Mouse (Mus musculus): ENCODE data around the gene Itgbl1. TPM values are rescaled to one million over a fixed set of nuclear protein-coding genes. Genes with fewer than 3 reads are reported as not detected.
"Not testable (repeated sequence)": the region's sequence is repeated elsewhere in the genome, so short reads cannot be mapped to it uniquely, and the experiment has no call there.

Gene Itgbl1
- polyA plus RNA-seq (2015; fragmentation: Nextera tagmentation; extraction: Ambion mirVana) = 3.8 and 4.1 TPM in 2 replicates

- 29% methylated on average over 7 of the region's 7 CpGs for WGBS
- 0 out of 2 replicates have a peak, but pooled peaks have one; percentile 39 for ATAC-seq (replicated peaks)
- no peak within 1 kb of the TSS for H3K9ac ChIP-seq
Observed at GRCm38 (mm10) chr14:123659921-123660385, at the start of gene Itgbl1. Gene Itgbl1, plus strand, starts transcription at chr14:123659971.

DNA sequence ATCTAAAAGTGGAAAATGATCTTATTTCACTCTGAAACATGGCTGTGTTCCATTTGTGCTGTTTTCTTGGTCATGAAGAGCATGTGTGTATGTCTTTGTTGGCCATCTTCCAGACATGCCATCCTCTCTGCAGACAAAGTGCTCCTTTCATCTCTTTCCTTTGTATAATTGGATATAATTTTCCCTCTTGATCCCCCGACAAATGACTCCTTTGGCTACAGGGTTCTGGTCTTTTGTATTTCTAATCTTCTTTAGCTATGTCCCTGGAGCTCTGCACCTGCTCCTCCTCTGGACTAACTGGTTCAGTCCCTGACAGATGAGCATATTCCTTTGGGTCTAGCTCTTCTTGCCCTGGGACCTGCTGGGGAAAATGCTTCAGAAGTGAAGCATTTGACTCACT is 36.8 kb upstream of the Itgbl1 start:
- no peaks in the 10 kb centered on the region for H3K9me3 ChIP-seq
- no peak overlapping the region for H3K4me3 ChIP-seq
- peaks cover 17% of the 10 kb centered on the region for H3K4me1 ChIP-seq
- no peaks in the 10 kb centered on the region for H3K27me3 ChIP-seq (replicated peaks)
- no peaks in the 10 kb centered on the region for H3K36me3 ChIP-seq (replicated peaks)
- ATAC-seq (replicated peaks) = 0 out of 2 replicates have a peak, but pooled peaks have one; percentile 15
- WGBS = 6% methylated on average over 1 of the region's 1 CpGs
- H3K4me2 ChIP-seq = no peak overlapping the region
- H3K27ac ChIP-seq = no peak overlapping the region
- H3K9ac ChIP-seq = no peak overlapping the region

More at GRCm38 (mm10) chr14:123659921-123660385, at the start of gene Itgbl1:
- no peak within 1 kb of the TSS for H3K27ac ChIP-seq
- H3K4me1 ChIP-seq = peaks cover 9% of the 10 kb centered on the region
- no peak within 1 kb of the TSS for H3K4me2 ChIP-seq
- no peaks in the 10 kb centered on the region for H3K9me3 ChIP-seq
- H3K36me3 ChIP-seq (replicated peaks) = no peaks in the 10 kb centered on the region
- no peak within 1 kb of the TSS for H3K4me3 ChIP-seq
- no peaks in the 10 kb centered on the region for H3K27me3 ChIP-seq (replicated peaks)

DNA sequence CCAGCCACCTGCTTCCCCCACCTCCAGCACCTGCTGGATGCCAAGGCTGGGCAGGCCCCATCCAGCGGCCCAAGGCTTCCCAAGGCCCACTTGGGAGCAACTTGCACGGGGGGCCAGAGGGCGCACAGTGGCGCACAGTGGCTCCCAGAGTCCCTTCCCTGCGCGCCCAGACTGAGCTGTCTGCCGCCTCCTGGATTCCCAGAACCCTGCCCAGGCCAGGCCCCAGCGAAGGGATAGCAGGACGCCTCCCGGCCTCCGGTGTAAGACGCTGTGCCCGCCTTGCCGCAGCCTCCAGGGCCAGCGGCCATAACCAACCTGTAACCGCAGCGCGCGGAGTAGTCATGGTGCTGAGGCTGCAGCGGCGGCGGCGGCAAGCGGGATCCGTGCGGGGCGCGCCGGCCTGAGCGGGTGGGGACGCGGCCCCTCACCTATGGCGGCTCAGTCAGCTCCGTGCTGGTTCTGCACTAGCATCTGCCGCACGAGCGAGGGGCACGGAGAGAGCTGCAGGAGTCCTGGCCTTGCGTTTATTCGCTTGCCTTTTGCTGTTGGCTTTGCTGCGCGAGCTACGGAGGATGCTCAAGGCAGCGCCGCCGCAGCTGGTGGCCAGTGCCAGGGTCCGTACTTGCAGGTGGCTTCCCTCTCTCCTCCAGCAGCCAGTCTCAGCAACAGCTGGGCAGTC is 33.1 kb upstream of the Itgbl1 start, which contains the start of gene Nalcn:
TSS of gene Nalcn (minus strand) at position 644 of the 679 bp plus-strand sequence.
- H3K4me2 ChIP-seq = peak within 1 kb of the TSS; percentile 87
- H3K27me3 ChIP-seq (replicated peaks) = no peaks in the 10 kb centered on the region
- H3K9me3 ChIP-seq = no peaks in the 10 kb centered on the region

GRCm38 (mm10) chr14:123627180-123627562 is 32.6 kb upstream of the Itgbl1 start:
- Histone ChIP-seq H3K9ac (peak overlapping the region; percentile 80), H3K36me3 (replicated peaks) (no peaks in the 10 kb centered on the region), H3K9me3 (no peaks in the 10 kb centered on the region), H3K27me3 (replicated peaks) (no peaks in the 10 kb centered on the region), H3K27ac (peak overlapping the region; percentile 88), H3K4me1 (peaks cover 17% of the 10 kb centered on the region), H3K4me3 (peak overlapping the region; percentile 71), H3K4me2 (peak overlapping the region; percentile 87)
- 44% methylated on average over 3 of the region's 3 CpGs for WGBS
- no peak; the same call in 1 of the 2 replicates for ATAC-seq (replicated peaks)

More for the DNA sequence above, 33.1 kb upstream of the Itgbl1 start, which contains the start of gene Nalcn:
- H3K4me1 ChIP-seq = peaks cover 17% of the 10 kb centered on the region
- H3K36me3 ChIP-seq (replicated peaks) = no peaks in the 10 kb centered on the region
- peak; percentile 95 for ATAC-seq (replicated peaks)
- peak within 1 kb of the TSS; percentile 88 for H3K27ac ChIP-seq
- 0% methylated on average over 47 of the region's 47 CpGs for WGBS
- peak within 1 kb of the TSS; percentile 71 for H3K4me3 ChIP-seq
- H3K9ac ChIP-seq = peak within 1 kb of the TSS; percentile 80

- peak overlapping the region; percentile 34; the same call in 1 of the 2 replicates for H3K27ac ChIP-seq
- 15% methylated on average over 20 of the region's 20 CpGs for WGBS
- H3K4me3 ChIP-seq = no peak overlapping the region
Observed at GRCm38 (mm10) chr14:123661091-123661491, 1.3 kb downstream of the Itgbl1 start.

DNA sequence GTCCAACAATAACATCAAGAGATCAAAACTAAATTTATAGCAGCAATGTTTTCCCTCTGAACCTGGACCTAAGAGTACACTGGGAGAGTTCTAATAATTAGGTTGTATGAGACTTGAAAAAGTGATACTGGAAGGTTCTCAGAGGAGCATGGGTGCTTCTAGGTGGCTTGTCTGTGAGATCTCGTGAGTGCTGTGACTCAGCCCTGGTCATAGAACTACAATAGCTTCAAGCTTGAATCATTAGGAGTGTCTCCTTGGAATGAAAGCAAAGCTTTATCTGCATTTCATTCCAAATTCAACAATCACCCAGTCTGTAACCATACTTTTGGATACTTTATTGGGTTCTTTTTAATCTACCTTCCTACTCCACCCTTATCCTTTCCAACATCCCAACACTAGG is 2.6 kb downstream of the Itgbl1 start:
- H3K27ac ChIP-seq = no peak overlapping the region
- H3K27me3 ChIP-seq (replicated peaks) = no peaks in the 10 kb centered on the region
- peaks cover 9% of the 10 kb centered on the region for H3K4me1 ChIP-seq
- no peak overlapping the region for H3K9ac ChIP-seq
- WGBS = 88% methylated on average over 1 of the region's 1 CpGs
- ATAC-seq (replicated peaks) = no peak
- H3K9me3 ChIP-seq = no peaks in the 10 kb centered on the region
- H3K4me2 ChIP-seq = no peak overlapping the region
- H3K36me3 ChIP-seq (replicated peaks) = no peaks in the 10 kb centered on the region
- no peak overlapping the region for H3K4me3 ChIP-seq

More at GRCm38 (mm10) chr14:123661091-123661491, 1.3 kb downstream of the Itgbl1 start:
- no peak overlapping the region for H3K9ac ChIP-seq
- peak overlapping the region; percentile 34 for H3K4me2 ChIP-seq
- no peaks in the 10 kb centered on the region for H3K27me3 ChIP-seq (replicated peaks)
- ATAC-seq (replicated peaks) = peak; percentile 93
- H3K36me3 ChIP-seq (replicated peaks) = no peaks in the 10 kb centered on the region
- H3K9me3 ChIP-seq = no peaks in the 10 kb centered on the region
- H3K4me1 ChIP-seq = peaks cover 9% of the 10 kb centered on the region

DNA sequence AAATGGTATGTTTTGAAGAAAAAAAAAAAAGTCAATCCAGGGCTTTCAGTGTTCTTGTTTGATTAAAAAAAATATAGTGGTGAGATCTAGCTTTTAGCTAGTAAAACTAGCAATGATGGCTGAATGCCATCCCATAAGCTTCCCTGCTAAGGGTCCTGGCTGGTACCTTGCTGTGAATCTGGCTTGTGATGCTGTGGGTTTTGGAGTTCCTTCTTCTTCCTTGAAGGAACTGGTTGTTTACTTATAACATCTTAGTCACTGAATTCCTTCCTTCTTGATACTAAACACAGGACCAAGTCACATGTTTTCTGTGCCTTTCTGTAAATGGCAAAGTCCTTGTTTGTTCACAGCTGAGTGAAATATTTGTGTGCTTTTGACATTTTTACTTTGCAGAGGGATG is 3.4 kb downstream of the Itgbl1 start:
- no peaks in the 10 kb centered on the region for H3K9me3 ChIP-seq
- H3K4me3 ChIP-seq = no peak overlapping the region
- no peak overlapping the region for H3K4me2 ChIP-seq
- no peak overlapping the region for H3K9ac ChIP-seq
- no peaks in the 10 kb centered on the region for H3K27me3 ChIP-seq (replicated peaks)
- no peak overlapping the region for H3K27ac ChIP-seq
- H3K36me3 ChIP-seq (replicated peaks) = no peaks in the 10 kb centered on the region
- no peak for ATAC-seq (replicated peaks)
- H3K4me1 ChIP-seq = peaks cover 9% of the 10 kb centered on the region

DNA sequence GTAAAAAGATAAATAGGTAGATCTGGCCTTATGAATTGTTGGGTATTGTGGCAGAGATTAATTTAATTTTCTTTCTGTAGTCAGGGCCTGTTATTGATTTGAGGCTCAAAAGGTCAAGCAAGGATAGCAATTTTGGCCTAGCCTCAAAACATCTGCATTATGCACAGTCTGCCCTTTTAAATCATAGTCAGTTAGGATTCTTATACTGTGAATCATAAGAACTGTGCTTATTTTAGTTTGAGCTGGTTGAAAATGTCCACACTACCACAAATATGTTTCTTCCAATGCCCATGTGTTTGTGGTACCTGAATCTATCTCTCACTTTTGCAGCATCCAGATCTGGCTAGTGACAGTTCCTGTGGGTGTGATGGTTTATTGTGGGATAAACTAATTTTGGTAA is 4.7 kb downstream of the Itgbl1 start:
- H3K36me3 ChIP-seq (replicated peaks) = no peaks in the 10 kb centered on the region
- no peak for ATAC-seq (replicated peaks)
- no peak overlapping the region for H3K27ac ChIP-seq
- H3K4me1 ChIP-seq = peaks cover 9% of the 10 kb centered on the region
- H3K4me3 ChIP-seq = no peak overlapping the region
- no peaks in the 10 kb centered on the region for H3K9me3 ChIP-seq
- H3K9ac ChIP-seq = no peak overlapping the region
- H3K27me3 ChIP-seq (replicated peaks) = no peaks in the 10 kb centered on the region
- H3K4me2 ChIP-seq = no peak overlapping the region

GRCm38 (mm10) chr14:123671076-123671475 is 11.3 kb downstream of the Itgbl1 start:
- not testable (repeated sequence) for H3K4me2 ChIP-seq, H3K4me3 ChIP-seq
- WGBS = 85% methylated on average over 21 of the region's 21 CpGs

DNA sequence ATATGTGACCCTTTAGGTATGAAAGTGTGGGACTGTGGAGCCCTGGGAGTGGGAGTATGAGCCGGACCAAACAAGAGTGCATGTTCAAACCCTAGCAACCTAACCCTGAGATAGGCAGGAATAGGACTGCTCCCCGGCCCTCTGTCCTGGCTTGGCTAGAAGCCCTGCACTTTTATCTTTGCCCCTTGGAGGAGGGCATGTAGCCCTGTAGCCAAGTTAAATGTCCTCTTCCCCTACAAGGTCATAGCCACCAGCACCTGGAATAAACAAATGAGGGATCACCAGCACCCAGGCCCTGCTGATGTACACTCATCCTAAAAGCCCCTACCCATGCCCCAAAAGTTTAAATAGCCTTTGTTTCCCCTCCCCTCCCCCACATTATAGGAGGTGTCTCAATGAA is 18.3 kb downstream of the Itgbl1 start:
- WGBS = 83% methylated on average over 2 of the region's 2 CpGs
- Histone ChIP-seq H3K9me3 (no peaks in the 10 kb centered on the region), H3K36me3 (replicated peaks) (no peaks in the 10 kb centered on the region), H3K4me1 (no peaks in the 10 kb centered on the region), H3K9ac (no peak overlapping the region), H3K4me2 (no peak overlapping the region), H3K4me3 (no peak overlapping the region), H3K27ac (no peak overlapping the region), H3K27me3 (replicated peaks) (no peaks in the 10 kb centered on the region)
- ATAC-seq (replicated peaks) = no peak

More at GRCm38 (mm10) chr14:123671076-123671475, 11.3 kb downstream of the Itgbl1 start:
- H3K27ac ChIP-seq; H3K4me1 ChIP-seq; ATAC-seq (replicated peaks); H3K9ac ChIP-seq; H3K9me3 ChIP-seq; H3K36me3 ChIP-seq (replicated peaks); H3K27me3 ChIP-seq (replicated peaks): not testable (repeated sequence)

- Histone ChIP-seq H3K36me3 (replicated peaks) (no peaks in the 10 kb centered on the region), H3K4me1 (no peaks in the 10 kb centered on the region), H3K9ac (no peak overlapping the region), H3K27me3 (replicated peaks) (no peaks in the 10 kb centered on the region), H3K4me2 (no peak overlapping the region), H3K27ac (no peak overlapping the region), H3K4me3 (no peak overlapping the region), H3K9me3 (no peaks in the 10 kb centered on the region)
- ATAC-seq (replicated peaks) = no peak
Observed at GRCm38 (mm10) chr14:123714751-123715150, 55.0 kb downstream of the Itgbl1 start.

- Histone ChIP-seq H3K4me3 (no peak overlapping the region), H3K9me3 (no peaks in the 10 kb centered on the region), H3K9ac (no peak overlapping the region), H3K4me1 (no peaks in the 10 kb centered on the region), H3K27ac (no peak overlapping the region), H3K27me3 (replicated peaks) (no peaks in the 10 kb centered on the region), H3K36me3 (replicated peaks) (no peaks in the 10 kb centered on the region), H3K4me2 (no peak overlapping the region)
- ATAC-seq (replicated peaks) = no peak
- 73% methylated on average over 1 of the region's 1 CpGs for WGBS
Observed at GRCm38 (mm10) chr14:123742055-123742454, 82.3 kb downstream of the Itgbl1 start.

GRCm38 (mm10) chr14:123751017-123751416 is 91.2 kb downstream of the Itgbl1 start:
- H3K4me2 ChIP-seq = no peak overlapping the region
- 62% methylated on average over 1 of the region's 1 CpGs for WGBS
- H3K36me3 ChIP-seq (replicated peaks) = no peaks in the 10 kb centered on the region
- H3K4me1 ChIP-seq = no peaks in the 10 kb centered on the region
- H3K9me3 ChIP-seq = no peaks in the 10 kb centered on the region
- H3K27me3 ChIP-seq (replicated peaks) = no peaks in the 10 kb centered on the region
- ATAC-seq (replicated peaks) = no peak
- H3K4me3 ChIP-seq = no peak overlapping the region
- H3K27ac ChIP-seq = no peak overlapping the region
- H3K9ac ChIP-seq = no peak overlapping the region
